Mouse (Mus musculus): ENCODE measurements around the gene Acer2. TPM values are rescaled to one million over a fixed set of nuclear protein-coding genes. Genes with fewer than 3 reads are reported as not detected.

Acer2 gene
- polyA plus RNA-seq, 1 experiment from 2014 or later, result 11.4 TPM

- 82% methylated on average over 9 of the region's 9 CpGs for WGBS (ENCODE audit: insufficient replicate concordance)
These were observed 62.0 kb downstream of the Acer2 start for GRCm38 (mm10) chr4:86936217-86936616.

GRCm38 (mm10) chr4:86936706-86937105 is 62.5 kb downstream of the Acer2 start:
- WGBS (ENCODE audit: insufficient replicate concordance), result 48% methylated on average over 3 of the region's 3 CpGs
- no peaks in the 10 kb centered on the region for H3K27me3 ChIP-seq (ENCODE audit: insufficient read depth, low read length)
- no peak overlapping the region for H3K4me3 ChIP-seq (ENCODE audit: low read depth, low read length)
- H3K4me1 ChIP-seq (ENCODE audit: insufficient read depth), result no peaks in the 10 kb centered on the region
- TF ChIP-seq CTCF (IDR thresholded peaks at IDR 0.05; ENCODE audit: low read depth) (no peak), EP300 (IDR thresholded peaks at IDR 0.05; ENCODE audit: low read depth) (no peak)
- no peak overlapping the region for H3K4me2 ChIP-seq (ENCODE audit: low read depth, low read length)
- no peaks in the 10 kb centered on the region for H3K36me3 ChIP-seq (replicated peaks; ENCODE audit: insufficient read depth, low read length)
- no peak overlapping the region for H3K27ac ChIP-seq (ENCODE audit: low read depth)
- H3K9me3 ChIP-seq (ENCODE audit: low read length), result no peaks in the 10 kb centered on the region
- H3K9ac ChIP-seq (replicated peaks), result no peak overlapping the region
- DNase-seq, result no peak
- no peak for ATAC-seq

More at GRCm38 (mm10) chr4:86936217-86936616, 62.0 kb downstream of the Acer2 start:
- ATAC-seq (no peak), DNase-seq (no peak)
- no peaks in the 10 kb centered on the region for H3K4me1 ChIP-seq (ENCODE audit: insufficient read depth)
- no peaks in the 10 kb centered on the region for H3K27me3 ChIP-seq (ENCODE audit: insufficient read depth, low read length)
- no peak overlapping the region for H3K9ac ChIP-seq (replicated peaks)
- no peak overlapping the region for H3K4me3 ChIP-seq (ENCODE audit: low read depth, low read length)
- no peak overlapping the region for H3K27ac ChIP-seq (ENCODE audit: low read depth)
- TF ChIP-seq CTCF (IDR thresholded peaks at IDR 0.05; ENCODE audit: low read depth), result no peak
- no peak for TF ChIP-seq EP300 (IDR thresholded peaks at IDR 0.05; ENCODE audit: low read depth)
- no peaks in the 10 kb centered on the region for H3K36me3 ChIP-seq (replicated peaks; ENCODE audit: insufficient read depth, low read length)
- H3K9me3 ChIP-seq (ENCODE audit: low read length), result no peaks in the 10 kb centered on the region
- H3K4me2 ChIP-seq (ENCODE audit: low read depth, low read length), result no peak overlapping the region

- Histone ChIP-seq H3K27ac (ENCODE audit: low read depth) (no peak overlapping the region), H3K27me3 (ENCODE audit: insufficient read depth, low read length) (no peaks in the 10 kb centered on the region), H3K9ac (replicated peaks) (no peak overlapping the region), H3K4me1 (ENCODE audit: insufficient read depth) (no peaks in the 10 kb centered on the region), H3K36me3 (replicated peaks; ENCODE audit: insufficient read depth, low read length) (no peaks in the 10 kb centered on the region), H3K9me3 (ENCODE audit: low read length) (no peaks in the 10 kb centered on the region), H3K4me3 (ENCODE audit: low read depth, low read length) (no peak overlapping the region), H3K4me2 (ENCODE audit: low read depth, low read length) (no peak overlapping the region)
- ATAC-seq (no peak), DNase-seq (no peak)
- no peak for TF ChIP-seq CTCF (IDR thresholded peaks at IDR 0.05; ENCODE audit: low read depth)
- TF ChIP-seq EP300 (IDR thresholded peaks at IDR 0.05; ENCODE audit: low read depth), result no peak
- WGBS (ENCODE audit: insufficient replicate concordance), result 75% methylated on average over 6 of the region's 6 CpGs
These were observed 68.5 kb downstream of the Acer2 start for GRCm38 (mm10) chr4:86942656-86943055.

- TF ChIP-seq CTCF (IDR thresholded peaks at IDR 0.05; ENCODE audit: low read depth), result no peak
- no peak for TF ChIP-seq EP300 (IDR thresholded peaks at IDR 0.05; ENCODE audit: low read depth)
- ATAC-seq (no peak), DNase-seq (no peak)
- Histone ChIP-seq H3K36me3 (replicated peaks; ENCODE audit: insufficient read depth, low read length) (no peaks in the 10 kb centered on the region), H3K27me3 (ENCODE audit: insufficient read depth, low read length) (no peaks in the 10 kb centered on the region), H3K4me2 (ENCODE audit: low read depth, low read length) (no peak overlapping the region), H3K9me3 (ENCODE audit: low read length) (no peaks in the 10 kb centered on the region), H3K4me3 (ENCODE audit: low read depth, low read length) (no peak overlapping the region), H3K4me1 (ENCODE audit: insufficient read depth) (no peaks in the 10 kb centered on the region), H3K9ac (replicated peaks) (no peak overlapping the region), H3K27ac (ENCODE audit: low read depth) (no peak overlapping the region)
- 63% methylated on average over 6 of the region's 6 CpGs for WGBS (ENCODE audit: insufficient replicate concordance)
These were observed 69.1 kb downstream of the Acer2 start for GRCm38 (mm10) chr4:86943296-86943695.

- Histone ChIP-seq H3K4me3 (ENCODE audit: low read depth, low read length) (no peak overlapping the region), H3K27me3 (ENCODE audit: insufficient read depth, low read length) (no peaks in the 10 kb centered on the region), H3K4me1 (ENCODE audit: insufficient read depth) (no peaks in the 10 kb centered on the region), H3K36me3 (replicated peaks; ENCODE audit: insufficient read depth, low read length) (no peaks in the 10 kb centered on the region), H3K9ac (replicated peaks) (no peak overlapping the region), H3K4me2 (ENCODE audit: low read depth, low read length) (no peak overlapping the region), H3K9me3 (ENCODE audit: low read length) (no peaks in the 10 kb centered on the region), H3K27ac (ENCODE audit: low read depth) (no peak overlapping the region)
- TF ChIP-seq EP300 (IDR thresholded peaks at IDR 0.05; ENCODE audit: low read depth), result no peak
- no peak for TF ChIP-seq CTCF (IDR thresholded peaks at IDR 0.05; ENCODE audit: low read depth)
- ATAC-seq (no peak), DNase-seq (no peak)
- 58% methylated on average over 1 of the region's 1 CpGs for WGBS (ENCODE audit: insufficient replicate concordance)
These were observed 74.6 kb downstream of the Acer2 start for GRCm38 (mm10) chr4:86948794-86949193.

- ATAC-seq, result no peak
- no peaks in the 10 kb centered on the region for H3K27me3 ChIP-seq (ENCODE audit: insufficient read depth, low read length)
- H3K9me3 ChIP-seq (ENCODE audit: low read length), result no peaks in the 10 kb centered on the region
- no peak overlapping the region for H3K4me2 ChIP-seq (ENCODE audit: low read depth, low read length)
- no peak for DNase-seq
- H3K27ac ChIP-seq (ENCODE audit: low read depth), result no peak overlapping the region
- H3K4me1 ChIP-seq (ENCODE audit: insufficient read depth), result no peaks in the 10 kb centered on the region
- H3K36me3 ChIP-seq (replicated peaks; ENCODE audit: insufficient read depth, low read length), result no peaks in the 10 kb centered on the region
- H3K4me3 ChIP-seq (ENCODE audit: low read depth, low read length), result no peak overlapping the region
- TF ChIP-seq CTCF (IDR thresholded peaks at IDR 0.05; ENCODE audit: low read depth) (no peak), EP300 (IDR thresholded peaks at IDR 0.05; ENCODE audit: low read depth) (no peak)
- H3K9ac ChIP-seq (replicated peaks), result no peak overlapping the region
- WGBS (ENCODE audit: insufficient replicate concordance), result 58% methylated on average over 5 of the region's 5 CpGs
These were observed 79.3 kb downstream of the Acer2 start for GRCm38 (mm10) chr4:86953519-86953918.

GRCm38 (mm10) chr4:86955448-86955847 is 81.3 kb downstream of the Acer2 start:
- no peak overlapping the region for H3K4me3 ChIP-seq (ENCODE audit: low read depth, low read length)
- no peak for DNase-seq
- H3K9me3 ChIP-seq (ENCODE audit: low read length), result no peaks in the 10 kb centered on the region
- H3K36me3 ChIP-seq (replicated peaks; ENCODE audit: insufficient read depth, low read length), result no peaks in the 10 kb centered on the region
- ATAC-seq, result no peak
- no peaks in the 10 kb centered on the region for H3K4me1 ChIP-seq (ENCODE audit: insufficient read depth)
- 44% methylated on average over 4 of the region's 4 CpGs for WGBS (ENCODE audit: insufficient replicate concordance)
- no peak overlapping the region for H3K9ac ChIP-seq (replicated peaks)
- no peak overlapping the region for H3K27ac ChIP-seq (ENCODE audit: low read depth)
- H3K27me3 ChIP-seq (ENCODE audit: insufficient read depth, low read length), result no peaks in the 10 kb centered on the region
- TF ChIP-seq CTCF (IDR thresholded peaks at IDR 0.05; ENCODE audit: low read depth), result no peak
- no peak for TF ChIP-seq EP300 (IDR thresholded peaks at IDR 0.05; ENCODE audit: low read depth)
- no peak overlapping the region for H3K4me2 ChIP-seq (ENCODE audit: low read depth, low read length)

Measured in liver, postnatal 0 days (tissue).